Mouse (Mus musculus) layer of hippocampus, adult 8-10 months (tissue): ENCODE results near the gene Cd248. TPM values are rescaled to one million over a fixed set of nuclear protein-coding genes. Genes with fewer than 3 reads are reported as not detected.
A peak's percentile ranks its signal among the peaks of the same experiment; 100 is the strongest.

Source experiments
- DNase-seq, 2 experiments: peaks; one replicate each; pipeline ENCODE4 v3.0.0; 2022; ENCODE audit warnings: low spot score in 2 of 2
- total RNA-seq, 4 experiments: library from RNA; stranded (reverse); gene quantifications; 2 replicates each; pipeline ENCODE4 v1.2.4; 2022

The Cd248 gene
- total RNA-seq, 4 experiments from 2014 or later = 3.7 to 5.6 (median 4.4) TPM

DNA sequence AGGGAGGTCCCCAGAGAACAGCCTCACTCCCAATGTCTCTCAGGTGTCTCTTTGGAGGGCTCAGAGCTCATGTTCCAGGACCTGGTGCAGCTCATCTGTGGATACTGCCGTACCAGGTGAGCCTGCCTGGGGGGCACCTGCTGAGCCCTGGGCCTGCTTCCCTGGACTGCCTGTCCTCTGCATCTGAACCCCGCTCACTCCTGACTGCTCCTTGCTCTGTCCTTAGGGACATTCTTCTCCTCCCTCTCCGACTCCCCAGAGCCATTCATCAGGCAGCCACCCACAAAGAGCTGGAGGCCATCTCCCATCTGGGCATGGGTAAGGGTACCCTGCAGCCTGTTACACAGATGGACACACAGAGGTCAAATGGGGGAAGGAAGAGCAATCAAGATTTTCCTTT, 16.4 kb upstream of the Cd248 start:
- no peak for DNase-seq

DNA sequence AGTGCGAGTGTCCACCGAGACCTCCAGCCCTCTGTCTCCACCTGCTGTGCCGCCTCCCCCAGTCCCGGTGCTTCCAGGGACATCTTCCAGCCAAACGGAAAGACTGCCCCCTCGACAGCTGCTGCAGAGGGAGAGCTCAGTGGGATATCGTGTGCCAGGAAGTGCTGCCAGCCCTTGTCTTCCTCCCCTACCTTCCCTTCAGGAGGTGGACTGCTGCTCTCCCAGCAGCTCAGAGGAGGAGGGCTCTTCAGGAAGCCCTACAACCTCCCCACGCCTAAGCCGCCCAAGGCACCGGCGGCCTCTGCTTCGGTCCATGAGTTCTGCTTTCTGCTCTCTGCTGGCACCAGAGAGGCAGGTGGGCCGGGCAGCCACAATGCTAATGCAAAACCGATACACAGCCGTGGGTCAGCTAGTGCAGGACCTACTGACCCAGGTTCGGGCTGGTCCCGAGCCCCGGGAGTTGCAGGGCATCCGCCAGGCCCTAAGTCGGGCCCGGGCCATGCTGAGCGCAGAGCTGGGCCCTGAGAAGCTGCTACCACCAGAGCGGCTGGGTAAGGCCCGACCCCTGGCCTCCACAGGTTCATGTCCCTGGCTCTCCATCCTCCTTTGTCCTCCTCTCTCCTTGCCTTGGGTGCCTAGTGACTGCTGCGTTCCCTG, 15.6 kb upstream of the Cd248 start:
- peak in 1 of 2 experiments; percentile 45 for DNase-seq

- DNase-seq = no peak
Measured at GRCm38 (mm10) chr19:5052853-5053252, 15.0 kb upstream of the Cd248 start.

- DNase-seq = no peak
Measured at GRCm38 (mm10) chr19:5053909-5054308, 14.0 kb upstream of the Cd248 start.

GRCm38 (mm10) chr19:5056251-5056650, 11.6 kb upstream of the Cd248 start:
- DNase-seq = no peak

DNA sequence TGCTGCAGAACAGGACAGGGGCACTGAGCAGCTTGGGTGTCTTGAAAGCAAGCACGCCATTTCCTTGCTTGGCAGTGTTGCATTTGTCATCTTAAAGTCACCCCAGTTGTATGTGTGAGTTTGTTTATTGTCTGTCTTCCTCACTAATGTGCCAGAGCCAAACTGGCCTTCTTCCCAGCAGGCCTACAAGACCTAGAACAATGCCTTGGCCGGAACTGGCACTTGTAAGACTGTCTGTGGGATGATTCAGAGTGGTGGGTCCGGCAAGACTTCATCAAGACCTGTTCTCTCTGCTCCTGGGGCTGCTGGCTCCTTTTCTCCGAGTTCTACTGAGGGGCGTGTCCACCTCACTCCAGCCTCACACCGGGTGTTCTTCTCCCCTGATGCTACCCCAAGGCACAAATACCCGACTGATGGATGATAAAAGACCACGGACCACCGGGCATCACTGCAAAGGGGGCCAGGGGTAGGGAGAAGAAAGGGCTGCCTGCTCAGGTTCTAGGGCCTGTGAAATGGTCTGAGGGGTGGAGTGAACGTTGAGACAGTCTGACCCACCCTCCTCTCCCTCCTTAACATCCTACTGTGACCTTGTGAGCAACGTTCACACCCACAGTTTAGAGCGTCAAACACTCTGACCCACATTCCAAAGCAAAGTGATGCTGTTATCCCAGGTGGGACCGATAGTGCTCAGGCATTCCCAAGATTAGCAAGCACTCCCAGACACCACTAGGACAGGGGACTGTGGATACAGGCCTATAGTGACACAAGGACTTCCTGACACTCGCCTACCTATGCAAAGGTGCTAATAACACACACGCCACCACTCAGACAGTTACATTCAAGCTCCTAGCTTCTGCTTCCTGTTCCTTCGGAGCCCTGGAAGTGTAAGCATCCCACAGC, 9.8 kb upstream of the Cd248 start:
- DNase-seq = no peak

DNA sequence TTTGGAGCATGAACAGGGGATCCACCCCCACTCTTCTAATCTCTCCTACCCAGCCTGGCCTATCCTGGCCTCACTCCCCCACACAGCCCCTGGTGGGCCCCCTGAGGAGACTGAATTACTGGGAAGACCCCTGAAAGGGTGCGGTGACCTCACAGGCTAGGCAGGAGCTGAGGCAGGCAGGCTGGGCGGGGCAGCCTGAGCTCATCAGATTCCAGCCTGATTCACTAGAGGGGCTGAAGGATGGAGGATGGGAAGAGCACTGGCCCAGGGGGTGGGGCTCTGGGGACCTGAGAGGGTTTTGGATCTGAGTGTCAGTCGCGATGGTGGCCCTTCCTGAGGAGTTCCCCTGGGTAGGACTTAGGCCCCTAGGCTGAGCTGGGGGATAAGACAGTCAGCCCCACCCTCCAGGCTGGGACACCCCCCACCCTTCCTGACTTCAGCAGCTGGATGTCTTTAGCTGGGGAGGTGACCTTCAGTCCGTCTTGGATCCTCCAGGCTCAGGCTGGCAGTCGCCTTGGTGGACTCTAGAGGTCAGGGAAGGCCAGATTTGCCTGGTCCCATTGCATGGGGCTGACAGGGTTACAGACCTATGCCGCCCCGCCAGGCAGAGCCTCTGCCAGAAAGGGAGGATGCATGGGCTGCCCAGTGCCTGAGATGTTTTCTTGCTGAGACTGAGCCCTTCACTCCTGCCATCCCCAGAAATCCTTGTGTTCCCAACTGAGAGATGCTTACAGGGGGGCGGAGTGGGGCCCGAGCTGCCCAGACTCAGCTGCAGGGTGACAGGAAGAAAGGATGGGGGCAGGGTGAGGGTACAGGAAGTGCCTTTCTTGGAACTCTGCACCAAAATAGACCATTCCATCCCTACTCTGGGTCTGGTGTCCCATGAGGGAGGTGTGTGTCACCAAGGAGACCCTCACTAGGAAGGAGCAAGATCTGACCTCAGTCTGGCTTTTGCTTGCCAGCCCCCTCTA, 8.8 kb upstream of the Cd248 start:
- no peak for DNase-seq

GRCm38 (mm10) chr19:5060365-5061330, 7.2 kb upstream of the Cd248 start:
- DNase-seq = no peak

DNA sequence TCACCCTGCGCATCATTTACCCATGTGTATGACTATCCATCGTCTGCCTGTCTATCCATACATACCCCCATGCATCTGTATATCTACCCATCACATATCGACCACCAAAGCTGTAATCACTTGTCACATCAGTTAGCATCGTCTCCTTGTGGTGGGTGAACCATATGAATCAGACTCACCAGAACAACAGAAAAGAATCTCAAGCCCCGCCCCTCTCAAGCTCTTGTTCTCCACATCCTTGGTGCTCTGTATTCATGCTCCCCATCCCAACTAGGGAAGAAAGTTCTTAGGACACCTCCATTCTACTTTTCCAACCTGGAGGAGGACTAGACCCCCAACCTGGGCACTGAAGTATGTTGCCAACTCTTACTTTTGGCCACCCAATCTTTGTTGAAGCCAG, 5.8 kb upstream of the Cd248 start:
- DNase-seq = no peak

DNA sequence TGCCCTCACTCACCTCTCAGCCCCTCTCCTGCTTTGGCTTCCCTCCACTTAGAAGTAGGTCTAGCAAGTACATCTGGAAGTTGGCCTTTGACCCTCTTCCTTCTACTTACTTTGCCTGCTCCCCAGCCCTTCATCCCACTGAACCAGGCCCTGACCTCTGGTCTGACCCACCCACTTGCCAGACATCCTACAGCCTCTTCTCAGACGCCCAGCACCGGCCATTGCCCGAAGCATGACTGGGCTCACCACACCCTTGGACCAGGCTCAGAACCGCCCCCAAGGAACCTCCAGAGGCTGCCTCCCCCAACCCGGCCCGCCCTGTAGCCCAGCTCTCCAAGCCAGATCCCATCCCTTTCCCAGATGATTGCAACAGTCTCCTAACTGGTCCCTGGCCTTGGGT, 5.4 kb upstream of the Cd248 start:
- no peak for DNase-seq

DNA sequence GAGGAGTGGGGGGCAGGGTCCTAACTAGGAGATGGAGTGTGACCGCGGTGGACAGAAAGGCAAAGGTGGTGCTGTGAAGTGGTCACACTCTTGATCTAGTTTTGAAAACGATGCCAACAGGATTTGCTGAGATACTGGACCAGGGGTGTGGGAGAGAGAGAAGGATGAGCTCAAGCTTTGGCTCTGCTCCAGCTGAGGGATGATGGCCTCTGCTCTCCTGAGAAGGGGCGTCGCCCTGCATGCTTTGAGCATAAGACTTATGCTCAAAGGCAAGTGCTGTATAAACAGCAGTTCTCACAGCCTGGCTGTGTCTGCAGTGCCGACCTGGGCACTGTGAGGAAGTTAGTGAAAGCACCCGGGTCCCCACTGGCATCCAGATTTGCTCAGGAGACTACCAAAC, 2.8 kb upstream of the Cd248 start:
- no peak for DNase-seq

DNA sequence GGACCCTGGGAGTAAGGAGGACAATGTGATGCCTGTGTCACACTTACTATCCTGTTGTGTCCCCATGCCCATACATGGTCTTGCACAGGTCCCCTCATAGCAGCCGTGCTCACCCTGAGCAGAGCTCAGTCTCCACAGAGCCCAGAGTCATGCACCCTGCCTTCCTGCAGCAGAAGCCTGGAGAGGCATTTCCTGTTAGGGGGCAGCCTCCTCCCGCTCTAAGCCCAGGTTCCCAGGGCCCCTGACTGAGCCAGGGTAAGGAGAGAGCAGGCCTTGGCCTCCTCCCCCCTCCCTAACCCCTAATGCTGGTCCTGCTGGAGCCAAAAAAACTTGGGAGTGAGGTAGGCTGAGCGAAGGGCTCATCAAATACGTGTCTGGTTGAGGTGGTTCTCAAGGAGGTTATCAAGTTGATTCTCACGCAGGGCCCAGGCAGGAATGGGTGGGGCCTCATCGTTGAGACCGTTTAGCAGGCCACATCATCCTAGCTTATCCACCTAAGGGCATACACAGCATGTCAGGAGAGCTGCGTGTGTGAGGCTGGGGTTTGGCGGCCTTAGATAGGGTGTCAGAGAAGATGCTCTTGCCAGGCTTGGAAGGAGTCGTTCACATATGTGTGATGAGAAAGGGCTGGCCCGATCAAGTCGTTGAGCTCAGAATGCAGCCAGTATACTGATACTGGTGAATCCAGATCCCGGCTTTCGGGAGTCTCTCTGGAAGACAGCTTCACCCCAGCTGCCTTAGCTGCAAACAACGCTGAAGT, 658 bp upstream of the Cd248 start:
- DNase-seq = no peak

- no peak for DNase-seq
Measured at GRCm38 (mm10) chr19:5068570-5069234, 824 bp downstream of the Cd248 start.

DNA sequence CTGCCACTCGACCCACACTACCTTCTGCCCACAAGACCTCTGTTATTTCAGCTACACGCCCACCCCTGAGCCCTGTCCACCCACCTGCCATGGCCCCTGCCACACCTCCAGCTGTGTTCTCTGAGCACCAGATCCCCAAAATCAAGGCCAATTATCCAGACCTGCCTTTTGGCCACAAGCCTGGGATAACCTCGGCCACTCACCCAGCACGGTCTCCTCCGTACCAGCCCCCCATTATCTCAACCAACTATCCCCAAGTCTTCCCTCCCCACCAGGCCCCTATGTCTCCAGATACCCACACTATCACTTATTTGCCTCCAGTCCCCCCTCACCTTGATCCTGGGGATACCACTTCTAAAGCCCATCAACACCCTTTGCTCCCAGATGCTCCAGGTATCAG, 1.6 kb downstream of the Cd248 start:
- no peak for DNase-seq

DNA sequence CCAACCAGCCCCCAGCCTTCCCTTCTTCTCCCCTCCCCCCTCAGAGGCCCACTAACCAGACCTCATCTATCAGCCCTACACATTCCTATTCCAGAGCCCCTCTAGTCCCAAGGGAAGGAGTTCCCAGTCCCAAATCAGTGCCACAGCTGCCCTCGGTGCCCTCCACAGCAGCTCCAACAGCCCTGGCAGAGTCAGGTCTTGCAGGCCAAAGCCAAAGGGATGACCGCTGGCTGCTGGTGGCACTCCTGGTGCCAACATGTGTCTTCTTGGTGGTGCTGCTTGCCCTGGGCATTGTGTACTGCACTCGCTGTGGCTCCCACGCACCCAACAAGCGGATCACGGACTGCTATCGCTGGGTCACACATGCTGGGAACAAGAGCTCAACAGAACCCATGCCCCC, 2.1 kb downstream of the Cd248 start:
- no peak for DNase-seq

DNA sequence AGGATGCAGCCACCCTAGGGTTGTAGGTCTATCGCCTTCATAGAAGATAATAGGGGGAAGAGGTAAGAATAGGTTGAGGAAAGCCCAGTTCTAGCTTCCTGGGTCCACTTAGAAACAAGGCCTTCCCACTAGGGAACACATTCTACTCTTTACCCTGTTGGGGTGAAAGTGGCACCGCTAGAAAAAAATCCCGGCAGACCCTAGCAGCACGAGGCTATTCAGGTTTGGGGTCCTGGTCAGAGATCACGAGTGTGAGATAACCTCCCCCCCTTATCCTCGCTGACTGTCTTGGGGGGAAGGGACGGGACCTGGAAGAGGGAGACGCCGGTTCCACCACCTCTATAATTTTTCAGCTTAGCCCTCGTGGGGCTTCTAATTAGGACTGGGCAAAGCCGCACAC, 3.2 kb downstream of the Cd248 start:
- DNase-seq = no peak

DNA sequence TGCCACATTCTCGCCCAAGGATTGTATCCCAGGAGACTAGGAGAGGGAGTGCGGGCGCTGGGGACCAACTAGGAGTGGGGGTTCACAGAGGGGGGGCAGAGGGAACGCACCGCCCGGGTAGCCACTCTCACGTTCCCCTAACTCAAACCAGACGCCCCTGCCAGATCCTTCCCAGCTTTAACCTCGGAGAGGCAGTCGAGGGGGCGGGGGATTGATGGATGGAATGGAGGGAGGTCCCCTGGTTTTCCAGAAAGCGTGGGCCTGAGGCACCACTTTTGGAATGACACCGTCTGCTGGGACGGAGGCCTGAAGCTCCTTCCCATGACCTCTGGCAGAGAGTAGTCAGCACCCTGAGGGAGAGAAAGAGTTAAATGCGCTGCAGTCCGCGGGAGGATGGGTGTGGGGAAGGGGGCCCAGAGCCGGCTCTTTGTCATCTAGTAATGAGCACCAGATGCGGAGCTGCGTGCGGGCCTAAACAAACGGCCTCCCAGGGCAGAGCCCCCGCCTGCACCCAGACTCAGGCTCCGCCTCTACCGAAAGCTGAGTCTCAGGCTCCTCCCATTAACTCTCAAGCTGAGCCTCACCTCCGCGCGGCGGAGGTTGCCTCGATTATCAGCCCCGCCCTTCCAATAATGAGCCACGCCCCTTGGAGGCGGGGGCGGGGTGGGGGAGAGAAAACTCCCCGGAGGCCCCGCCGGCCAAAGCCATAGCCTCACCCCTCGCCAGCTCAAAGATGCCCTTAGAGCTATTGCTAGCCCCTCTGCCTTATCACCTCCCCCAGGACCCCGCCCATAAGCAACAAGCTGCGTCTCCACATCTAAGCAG, 3.9 kb downstream of the Cd248 start:
- no peak for DNase-seq

DNA sequence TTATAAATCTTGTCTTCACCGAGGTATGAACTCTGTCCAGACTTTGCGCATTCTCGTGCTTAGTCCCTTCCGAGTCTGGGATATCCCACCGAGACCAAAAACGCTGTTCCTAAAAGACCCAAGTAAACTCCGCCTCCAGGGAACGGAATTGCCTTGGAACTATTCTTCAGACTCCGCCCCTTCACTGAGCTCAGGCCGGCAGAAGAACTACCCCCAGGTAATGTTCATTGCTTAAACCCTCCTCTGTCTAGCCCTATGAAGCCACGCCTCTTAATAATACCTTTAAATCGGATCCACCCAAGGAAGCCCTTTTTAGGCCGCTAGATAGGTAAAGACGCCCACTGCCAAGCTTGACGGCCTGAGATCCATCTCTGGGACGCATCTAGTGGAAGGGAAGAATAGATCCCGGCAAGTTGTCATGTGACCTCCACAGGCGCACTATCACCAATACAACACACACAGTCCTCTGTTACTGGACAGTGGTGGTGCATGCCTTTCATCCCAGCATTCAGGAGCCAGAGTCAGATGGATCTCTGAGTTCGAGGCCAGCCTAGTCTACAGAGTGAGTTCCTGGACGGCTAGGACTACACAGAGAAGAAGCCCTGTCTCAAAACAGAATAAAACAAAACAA, 4.6 kb downstream of the Cd248 start:
- DNase-seq = no peak
